Mouse (Mus musculus) forebrain, embryonic 11.5 days (tissue): ENCODE measurements around the gene Ints1. TPM values are rescaled to one million over a fixed set of nuclear protein-coding genes. Genes with fewer than 3 reads are reported as not detected.

Experiments used
- microRNA-seq: library from miRNA; unstranded; fragments of <30 nt; microRNA quantifications from one replicate; pipeline ENCODE4, GENCODE M21; 2016; ENCODE audit not compliant: insufficient number of aligned reads
- polyA plus RNA-seq: library from polyadenylated mRNA; unstranded; fragments of >200 nt; fragmentation: Nextera tagmentation; extraction: Ambion mirVana; gene quantifications from 2 replicates; pipeline ENCODE4 v1.2.1, GENCODE M21; 2014

Gene Ints1
- polyA plus RNA-seq, 1 experiment from 2014 or later: 40.5 TPM

Small RNA genes within 50 kb of the gene (microRNA-seq; reads per million reads assigned to microRNA genes)
- not detected for gene Mir7037

Other genes starting within 250 kb of the Ints1 start
- gene Uncx, start 232.2 kb downstream of the Ints1 start, polyA plus RNA-seq: 27.3 and 28.2 TPM in 2 replicates
- gene Micall2, start 39.3 kb downstream of the Ints1 start, polyA plus RNA-seq: 5.4 and 6.7 TPM in 2 replicates
- gene Mafk, start 15.8 kb upstream of the Ints1 start, polyA plus RNA-seq: 7.5 and 8.3 TPM in 2 replicates
- gene Tmem184a, start 44.2 kb upstream of the Ints1 start, polyA plus RNA-seq: 1.1 TPM in 2 replicates
- gene Gm26938, start 50.7 kb upstream of the Ints1 start, polyA plus RNA-seq: 0.27 TPM in 1 of 2 replicates, not detected in the other
- 75.4 and 76.3 TPM in 2 replicates for gene Psmg3, start 51.2 kb upstream of the Ints1 start, polyA plus RNA-seq
- 0.52 and 0.93 TPM in 2 replicates for gene Elfn1, start 132.3 kb upstream of the Ints1 start, polyA plus RNA-seq